Mouse (Mus musculus) adrenal gland, postnatal 25 days (tissue): Measurements from ENCODE around the gene Tlx2. TPM values are rescaled to one million over a fixed set of nuclear protein-coding genes. Genes with fewer than 3 reads are reported as not detected.

Source experiments
- DNase-seq: peaks from one replicate; pipeline ENCODE4 v3.0.0; 2021; ENCODE audit warnings: mixed read lengths
- total RNA-seq: library from RNA; stranded (reverse); gene quantifications from 2 replicates; pipeline ENCODE4 v1.2.3, GENCODE M21; 2021

The Tlx2 gene
- total RNA-seq, 1 experiment from 2014 or later, result 14.2 TPM

- peak; percentile 31 for DNase-seq
Measured at GRCm38 (mm10) chr6:83054871-83055431, 15.1 kb downstream of the Tlx2 start, which contains the start of gene Htra2. Gene Htra2, minus strand, starts transcription at chr6:83055273.

- DNase-seq, result peak; percentile 96
Measured at GRCm38 (mm10) chr6:83054074-83054851, 15.8 kb downstream of the Tlx2 start, which contains the start of gene Aup1. Gene Aup1, plus strand, starts transcription at chr6:83054521.

- peak; percentile 46 for DNase-seq
Measured at GRCm38 (mm10) chr6:83053136-83053960, 16.7 kb downstream of the Tlx2 start.

- no peak for DNase-seq
Measured at GRCm38 (mm10) chr6:83049367-83049766, 20.7 kb downstream of the Tlx2 start.

- no peak for DNase-seq
Measured at GRCm38 (mm10) chr6:83044742-83045141, 25.4 kb downstream of the Tlx2 start.

GRCm38 (mm10) chr6:83043993-83044392 lies 26.1 kb downstream of the Tlx2 start:
- DNase-seq, result no peak

- no peak for DNase-seq
Measured at GRCm38 (mm10) chr6:83043561-83043960, 26.5 kb downstream of the Tlx2 start.

GRCm38 (mm10) chr6:83040601-83041000 lies 29.5 kb downstream of the Tlx2 start:
- no peak for DNase-seq

- peak; percentile 95 for DNase-seq
Measured at GRCm38 (mm10) chr6:83038496-83039012, 31.5 kb downstream of the Tlx2 start.

GRCm38 (mm10) chr6:83037188-83037587 lies 32.9 kb downstream of the Tlx2 start:
- no peak for DNase-seq

- no peak for DNase-seq
Measured at GRCm38 (mm10) chr6:83034463-83035055, 35.5 kb downstream of the Tlx2 start.

GRCm38 (mm10) chr6:83033249-83034185 lies 36.6 kb downstream of the Tlx2 start, which contains the start of the genes Dok1 and Loxl3:
Gene Dok1, minus strand, starts transcription at chr6:83033471.
Gene Loxl3, plus strand, starts transcription at chr6:83034173.
- DNase-seq, result peak; percentile 76

GRCm38 (mm10) chr6:83032769-83033191 lies 37.3 kb downstream of the Tlx2 start:
- peak; percentile 50 for DNase-seq

GRCm38 (mm10) chr6:83031921-83032590 lies 38.0 kb downstream of the Tlx2 start:
- DNase-seq, result no peak

- no peak for DNase-seq
Measured at GRCm38 (mm10) chr6:83031111-83031510, 39.0 kb downstream of the Tlx2 start.

GRCm38 (mm10) chr6:83029777-83030176 lies 40.3 kb downstream of the Tlx2 start:
- DNase-seq, result no peak

- no peak for DNase-seq
Measured at GRCm38 (mm10) chr6:83027706-83028105, 42.4 kb downstream of the Tlx2 start.

- DNase-seq, result no peak
Measured at GRCm38 (mm10) chr6:83027293-83027692, 42.8 kb downstream of the Tlx2 start.

- DNase-seq, result no peak
Measured at GRCm38 (mm10) chr6:83025221-83025620, 44.9 kb downstream of the Tlx2 start.

GRCm38 (mm10) chr6:83024421-83024820 lies 45.7 kb downstream of the Tlx2 start:
- DNase-seq, result no peak
